Mouse (Mus musculus) liver, embryonic 14.5 days (tissue): Measurements from ENCODE around the gene Zfand4. TPM values are rescaled to one million over a fixed set of nuclear protein-coding genes. Genes with fewer than 3 reads are reported as not detected.

ENCODE experiments used
- ATAC-seq: fragments of 200-750 bp; cut with Nextera tagmentation; 2 replicates; pipeline ENCODE4 v1.8.0; 2017; ENCODE audit warnings: moderate number of reproducible peaks, mild to moderate bottlenecking, moderate library complexity; ENCODE audit not compliant: insufficient read depth
- DNase-seq, 3 experiments: peaks; one replicate each; pipeline ENCODE4 v3.0.0-alpha.2; 2012 to 2013; ENCODE audit warnings: low read depth in 3 of 3, low spot score in 3 of 3
- H3K27ac ChIP-seq: fragments of 300-500 bp; sonication (generic); 2 replicates; pipeline ENCODE4 v1.5.1; 2014; ENCODE audit warnings: moderate library complexity, mild to moderate bottlenecking, control low read depth, inconsistent platforms
- H3K27me3 ChIP-seq: fragments of 300-500 bp; sonication (generic); 2 replicates; pipeline ENCODE4 v1.6.1; 2014; ENCODE audit warnings: mild to moderate bottlenecking, low read length, moderate library complexity; ENCODE audit not compliant: control insufficient read depth, insufficient read depth
- H3K36me3 ChIP-seq: fragments of 300-500 bp; sonication (generic); replicated peaks from 2 replicates; pipeline ENCODE4 v1.6.1; 2014; ENCODE audit warnings: low read depth; ENCODE audit not compliant: control insufficient read depth, insufficient read depth
- H3K4me1 ChIP-seq, 2 experiments: fragments of 200-500 bp in 1 of 2; fragments of 300-500 bp in 1 of 2; sonication (generic) in 1 of 2; replicated peaks; 2 replicates each; pipeline ENCODE4 v1.6.1; 2012 to 2014; ENCODE audit warnings: antibody characterized with exemption in 1 of 2, inconsistent platforms in 1 of 2, low read length in 1 of 2; ENCODE audit not compliant: control insufficient read depth in 2 of 2, insufficient read depth in 2 of 2
- H3K4me2 ChIP-seq: fragments of 300-500 bp; sonication (generic); 2 replicates; pipeline ENCODE4 v1.6.1; 2014; ENCODE audit warnings: low read depth, mild to moderate bottlenecking, control low read depth, moderate library complexity
- H3K4me3 ChIP-seq, 2 experiments: fragments of 200-500 bp in 1 of 2; fragments of 300-500 bp in 1 of 2; sonication (generic) in 1 of 2; 2 replicates each; pipeline ENCODE4 v1.5.1; 2012 to 2014; ENCODE audit warnings: low read depth in 2 of 2, low read length in 2 of 2, mild to moderate bottlenecking in 2 of 2, control low read depth in 1 of 2, inconsistent platforms in 1 of 2, moderate library complexity in 1 of 2; ENCODE audit not compliant: insufficient read depth in 1 of 2
- H3K9ac ChIP-seq: fragments of 300-500 bp; sonication (generic); replicated peaks from 2 replicates; pipeline ENCODE4 v1.6.1; 2014; ENCODE audit warnings: mild to moderate bottlenecking, control low read depth, moderate library complexity
- H3K9me3 ChIP-seq: fragments of 300-500 bp; sonication (generic); 2 replicates; pipeline ENCODE4 v1.6.1; 2016; ENCODE audit warnings: low read length, mixed read lengths; ENCODE audit not compliant: control insufficient read depth
- CTCF ChIP-seq: IDR thresholded peaks from 2 replicates; pipeline ENCODE4 v1.5.1; 2016; ENCODE audit warnings: antibody characterized with exemption, low read depth, control low read depth
- EP300 ChIP-seq: IDR thresholded peaks from 2 replicates; pipeline ENCODE4 v1.6.1; 2016; ENCODE audit warnings: antibody characterized with exemption, low read depth
- WGBS: fragments of 180-500 bp; shearing (Covaris S2); extraction: QIAGEN DNeasy Blood & Tissue Kit; methylation state at CpG from one replicate; pipeline ENCODE4 v1.1.7; 2014; ENCODE audit not compliant: insufficient replicate concordance; 5-methylcytosine and 5-hydroxymethylcytosine counted together
- polyA plus RNA-seq, 2 experiments: library from polyadenylated mRNA; depleted of rRNA in 1 of 2; stranded (reverse) in 1 of 2; unstranded in 1 of 2; fragments of >200 nt; fragmentation: Nextera tagmentation in 1 of 2; extraction: Ambion mirVana in 1 of 2; gene quantifications; 2 replicates each; pipeline versions ENCODE4 v1.2.1 to v1.2.3; 2012 to 2014

The Zfand4 gene
- polyA plus RNA-seq, 2 experiments = 3.2 to 4.4 TPM

- peaks cover 33% of the 10 kb centered on the region for H3K36me3 ChIP-seq
- ATAC-seq = no peak
- TF ChIP-seq EP300 = no peak
- no peak for TF ChIP-seq CTCF
- H3K27me3 ChIP-seq = no peaks in the 10 kb centered on the region
- H3K4me3 ChIP-seq = no peak overlapping the region
- no peak overlapping the region for H3K9ac ChIP-seq
- H3K4me1 ChIP-seq = peaks cover 30 to 31% of the 10 kb centered on the region in 2 experiments
- no peak overlapping the region for H3K4me2 ChIP-seq
- no peak for DNase-seq
- no peak overlapping the region for H3K27ac ChIP-seq
- H3K9me3 ChIP-seq = no peaks in the 10 kb centered on the region
Measured at GRCm38 (mm10) chr6:116374618-116375017, 110.6 kb downstream of the Zfand4 start.

- no peak overlapping the region for H3K4me3 ChIP-seq
- no peak overlapping the region for H3K9ac ChIP-seq
- TF ChIP-seq CTCF (no peak), EP300 (no peak)
- no peak overlapping the region for H3K27ac ChIP-seq
- H3K9me3 ChIP-seq = no peaks in the 10 kb centered on the region
- ATAC-seq = no peak
- H3K4me2 ChIP-seq = no peak overlapping the region
- peaks cover 5 to 12% of the 10 kb centered on the region in 2 experiments; a peak in 3 of 4 replicates for H3K4me1 ChIP-seq
- 72% methylated on average over 7 of the region's 7 CpGs for WGBS
- no peak for DNase-seq
- H3K36me3 ChIP-seq = peaks cover 51% of the 10 kb centered on the region
- H3K27me3 ChIP-seq = no peaks in the 10 kb centered on the region
Measured at GRCm38 (mm10) chr6:116378892-116379291, 114.9 kb downstream of the Zfand4 start.

Other genes starting within 250 kb of the Zfand4 start
- gene Tmcc1, start 70.7 kb upstream of the Zfand4 start, polyA plus RNA-seq (2012; rRNA removed) = 2.1 and 3.2 TPM in 2 replicates
- 2.6 and 2.8 TPM in 2 replicates for gene Tmcc1, start 70.7 kb upstream of the Zfand4 start, polyA plus RNA-seq (2014; fragmentation: Nextera tagmentation; extraction: Ambion mirVana)
- gene Washc2, start 56.2 kb upstream of the Zfand4 start, polyA plus RNA-seq (2012; rRNA removed) = 15.4 and 15.7 TPM in 2 replicates
- 8.6 and 9.8 TPM in 2 replicates for gene Washc2, start 56.2 kb upstream of the Zfand4 start, polyA plus RNA-seq (2014; fragmentation: Nextera tagmentation; extraction: Ambion mirVana)
- gene March8, start 73.8 kb downstream of the Zfand4 start, polyA plus RNA-seq (2012; rRNA removed) = 82.4 and 96.1 TPM in 2 replicates
- 80.1 and 89.8 TPM in 2 replicates for gene March8, start 73.8 kb downstream of the Zfand4 start, polyA plus RNA-seq (2014; fragmentation: Nextera tagmentation; extraction: Ambion mirVana)
- gene Alox5, start 197.0 kb downstream of the Zfand4 start, polyA plus RNA-seq (2012; rRNA removed) = 0.81 and 1.6 TPM in 2 replicates
- 1.8 and 2.4 TPM in 2 replicates for gene Alox5, start 197.0 kb downstream of the Zfand4 start, polyA plus RNA-seq (2014; fragmentation: Nextera tagmentation; extraction: Ambion mirVana)
- gene Olfr211, start 224.9 kb downstream of the Zfand4 start, polyA plus RNA-seq (2012; rRNA removed) = not detected in 2 replicates
- not detected in 2 replicates for gene Olfr211, start 224.9 kb downstream of the Zfand4 start, polyA plus RNA-seq (2014; fragmentation: Nextera tagmentation; extraction: Ambion mirVana)
- 0.01 TPM in 1 of 2 replicates, not detected in the other for gene Olfr212, start 242.3 kb downstream of the Zfand4 start, polyA plus RNA-seq (2012; rRNA removed)
- gene Olfr212, start 242.3 kb downstream of the Zfand4 start, polyA plus RNA-seq (2014; fragmentation: Nextera tagmentation; extraction: Ambion mirVana) = not detected in 2 replicates